Mouse (Mus musculus): Measurements from ENCODE around the gene Iapp. TPM values are rescaled to one million over a fixed set of nuclear protein-coding genes. Genes with fewer than 3 reads are reported as not detected.
"Not testable (repeated sequence)": the region's sequence is repeated elsewhere in the genome, so short reads cannot be mapped to it uniquely, and the experiment has no call there.

The Iapp gene
- 0.26 and 0.37 TPM in 2 replicates for polyA plus RNA-seq (2015; fragmentation: Nextera tagmentation; extraction: Ambion mirVana)

- ATAC-seq = no peak
- WGBS = 62% methylated on average over 4 of the region's 4 CpGs
- no peaks in the 10 kb centered on the region for H3K9me3 ChIP-seq (replicated peaks)
These were observed at the start of gene Iapp for GRCm38 (mm10) chr6:142298098-142298497. Gene Iapp (plus strand): TSS chr6:142298423.

GRCm38 (mm10) chr6:142250738-142251307, 47.4 kb upstream of the Iapp start:
- H3K4me3 ChIP-seq; ATAC-seq; H3K4me1 ChIP-seq; H3K9ac ChIP-seq; H3K27me3 ChIP-seq; H3K9me3 ChIP-seq (replicated peaks); H3K4me2 ChIP-seq; H3K36me3 ChIP-seq (ENCODE audit: poor library complexity, severe bottlenecking); H3K27ac ChIP-seq: not testable (repeated sequence)
- 91% methylated on average over 1 of the region's 1 CpGs for WGBS

More at GRCm38 (mm10) chr6:142298098-142298497, at the start of gene Iapp:
- Histone ChIP-seq H3K4me3 (no peak within 1 kb of the TSS), H3K4me2 (no peak within 1 kb of the TSS), H3K4me1 (no peaks in the 10 kb centered on the region), H3K27ac (no peak within 1 kb of the TSS), H3K9ac (no peak within 1 kb of the TSS), H3K27me3 (no peaks in the 10 kb centered on the region), H3K36me3 (ENCODE audit: poor library complexity, severe bottlenecking) (no peaks in the 10 kb centered on the region)

GRCm38 (mm10) chr6:142275721-142276442, 22.3 kb upstream of the Iapp start:
- Histone ChIP-seq H3K4me2 (no peak overlapping the region), H3K4me3 (no peak overlapping the region)
- 8% methylated on average over 4 of the region's 4 CpGs for WGBS

GRCm38 (mm10) chr6:142289413-142290118, 8.7 kb upstream of the Iapp start:
- WGBS = 52% methylated on average over 12 of the region's 12 CpGs
- H3K4me3 ChIP-seq = no peak overlapping the region
- H3K27me3 ChIP-seq = no peaks in the 10 kb centered on the region
- no peaks in the 10 kb centered on the region for H3K36me3 ChIP-seq (ENCODE audit: poor library complexity, severe bottlenecking)
- H3K4me2 ChIP-seq = no peak overlapping the region
- no peak overlapping the region for H3K27ac ChIP-seq
- no peak for ATAC-seq
- H3K9ac ChIP-seq = no peak overlapping the region
- H3K4me1 ChIP-seq = no peaks in the 10 kb centered on the region
- no peaks in the 10 kb centered on the region for H3K9me3 ChIP-seq (replicated peaks)

More at GRCm38 (mm10) chr6:142275721-142276442, 22.3 kb upstream of the Iapp start:
- no peak for ATAC-seq
- no peaks in the 10 kb centered on the region for H3K36me3 ChIP-seq (ENCODE audit: poor library complexity, severe bottlenecking)
- no peaks in the 10 kb centered on the region for H3K4me1 ChIP-seq
- H3K9ac ChIP-seq = no peak overlapping the region
- H3K27ac ChIP-seq = no peak overlapping the region
- no peaks in the 10 kb centered on the region for H3K9me3 ChIP-seq (replicated peaks)
- no peaks in the 10 kb centered on the region for H3K27me3 ChIP-seq

GRCm38 (mm10) chr6:142305076-142305475, 6.9 kb downstream of the Iapp start:
- Histone ChIP-seq H3K9me3 (replicated peaks) (0 out of 2 replicates have a peak, but pooled peaks cover 4% of the 10 kb centered on the region), H3K4me2 (no peak overlapping the region), H3K4me3 (no peak overlapping the region), H3K4me1 (no peaks in the 10 kb centered on the region), H3K27me3 (no peaks in the 10 kb centered on the region), H3K9ac (no peak overlapping the region), H3K36me3 (ENCODE audit: poor library complexity, severe bottlenecking) (no peaks in the 10 kb centered on the region), H3K27ac (no peak overlapping the region)
- no peak for ATAC-seq

GRCm38 (mm10) chr6:142314285-142314684, 16.1 kb downstream of the Iapp start:
- ATAC-seq = no peak
- H3K9ac ChIP-seq = no peak overlapping the region
- H3K4me2 ChIP-seq = no peak overlapping the region
- no peak overlapping the region for H3K4me3 ChIP-seq
- 87% methylated on average over 5 of the region's 5 CpGs for WGBS
- 0 out of 2 replicates have a peak, but pooled peaks cover 4% of the 10 kb centered on the region for H3K9me3 ChIP-seq (replicated peaks)
- H3K27me3 ChIP-seq = no peaks in the 10 kb centered on the region
- no peak overlapping the region for H3K27ac ChIP-seq
- H3K36me3 ChIP-seq (ENCODE audit: poor library complexity, severe bottlenecking) = no peaks in the 10 kb centered on the region
- no peaks in the 10 kb centered on the region for H3K4me1 ChIP-seq

GRCm38 (mm10) chr6:142317106-142317505, 18.9 kb downstream of the Iapp start:
- no peak overlapping the region for H3K4me3 ChIP-seq
- no peaks in the 10 kb centered on the region for H3K9me3 ChIP-seq (replicated peaks)
- no peaks in the 10 kb centered on the region for H3K27me3 ChIP-seq
- H3K36me3 ChIP-seq (ENCODE audit: poor library complexity, severe bottlenecking) = no peaks in the 10 kb centered on the region
- no peak overlapping the region for H3K4me2 ChIP-seq
- no peak for ATAC-seq
- no peak overlapping the region for H3K27ac ChIP-seq
- H3K4me1 ChIP-seq = no peaks in the 10 kb centered on the region
- H3K9ac ChIP-seq = no peak overlapping the region

GRCm38 (mm10) chr6:142322881-142323280, 24.7 kb downstream of the Iapp start, which contains the start of gene Slco1a5:
Gene Slco1a5 (minus strand): TSS chr6:142322981.
- Histone ChIP-seq H3K4me1 (peaks cover 6% of the 10 kb centered on the region; the same call in 1 of the 2 replicates), H3K4me3 (no peak within 1 kb of the TSS), H3K27ac (no peak within 1 kb of the TSS), H3K9me3 (replicated peaks) (no peaks in the 10 kb centered on the region), H3K36me3 (ENCODE audit: poor library complexity, severe bottlenecking) (no peaks in the 10 kb centered on the region), H3K4me2 (no peak within 1 kb of the TSS), H3K9ac (no peak within 1 kb of the TSS), H3K27me3 (no peaks in the 10 kb centered on the region)
- WGBS = 3% methylated on average over 4 of the region's 4 CpGs
- no peak for ATAC-seq

- Histone ChIP-seq H3K4me3 (no peak overlapping the region), H3K4me2 (no peak overlapping the region), H3K27ac (no peak overlapping the region), H3K36me3 (ENCODE audit: poor library complexity, severe bottlenecking) (no peaks in the 10 kb centered on the region), H3K27me3 (no peaks in the 10 kb centered on the region), H3K4me1 (peaks cover 6% of the 10 kb centered on the region; the same call in 1 of the 2 replicates), H3K9me3 (replicated peaks) (no peaks in the 10 kb centered on the region), H3K9ac (no peak overlapping the region)
- no peak for ATAC-seq
- 82% methylated on average over 3 of the region's 3 CpGs for WGBS
These were observed 28.4 kb downstream of the Iapp start for GRCm38 (mm10) chr6:142326598-142326997.

- ATAC-seq = no peak
- no peak overlapping the region for H3K9ac ChIP-seq
These were observed 31.0 kb downstream of the Iapp start for GRCm38 (mm10) chr6:142329201-142329600.

GRCm38 (mm10) chr6:142338961-142339360, 40.7 kb downstream of the Iapp start:
- H3K4me3 ChIP-seq = no peak overlapping the region
- no peaks in the 10 kb centered on the region for H3K36me3 ChIP-seq (ENCODE audit: poor library complexity, severe bottlenecking)
- no peak for ATAC-seq
- H3K4me1 ChIP-seq = no peaks in the 10 kb centered on the region
- H3K27me3 ChIP-seq = no peaks in the 10 kb centered on the region
- no peak overlapping the region for H3K4me2 ChIP-seq
- H3K27ac ChIP-seq = no peak overlapping the region
- WGBS = 54% methylated on average over 2 of the region's 2 CpGs
- H3K9me3 ChIP-seq (replicated peaks) = no peaks in the 10 kb centered on the region
- H3K9ac ChIP-seq = no peak overlapping the region

More at GRCm38 (mm10) chr6:142329201-142329600, 31.0 kb downstream of the Iapp start:
- Histone ChIP-seq H3K27ac (no peak overlapping the region), H3K4me3 (no peak overlapping the region), H3K36me3 (ENCODE audit: poor library complexity, severe bottlenecking) (no peaks in the 10 kb centered on the region), H3K4me1 (no peaks in the 10 kb centered on the region), H3K4me2 (no peak overlapping the region), H3K27me3 (no peaks in the 10 kb centered on the region), H3K9me3 (replicated peaks) (no peaks in the 10 kb centered on the region)
- 55% methylated on average over 1 of the region's 1 CpGs for WGBS

- Histone ChIP-seq H3K27me3 (no peaks in the 10 kb centered on the region), H3K36me3 (ENCODE audit: poor library complexity, severe bottlenecking) (no peaks in the 10 kb centered on the region), H3K4me1 (no peaks in the 10 kb centered on the region), H3K4me3 (no peak overlapping the region), H3K27ac (no peak overlapping the region), H3K9ac (no peak overlapping the region), H3K9me3 (replicated peaks) (no peaks in the 10 kb centered on the region), H3K4me2 (no peak overlapping the region)
- WGBS = 56% methylated on average over 2 of the region's 2 CpGs
- ATAC-seq = no peak
These were observed 41.4 kb downstream of the Iapp start for GRCm38 (mm10) chr6:142339576-142339975.
